Mouse (Mus musculus): ENCODE data around the gene Olfr855.

Olfr855 gene

GRCm38 (mm10) chr9:19582317-19582716 lies at the start of gene Olfr855:
Olfr855 (plus strand) TSS chr9:19582617.
- DNase-seq (ENCODE audit: low read depth in 1 of 2, low spot score in 2 of 2), result no peak

- DNase-seq (ENCODE audit: low read depth in 1 of 2, low spot score in 2 of 2), result no peak
These were observed 41.4 kb upstream of the Olfr855 start, which contains the start of gene Olfr853 for GRCm38 (mm10) chr9:19540976-19541375. Olfr853 (minus strand) TSS chr9:19541076.

GRCm38 (mm10) chr9:19567282-19567681 lies 15.1 kb upstream of the Olfr855 start, which contains the start of gene Olfr854:
Olfr854 (minus strand) TSS chr9:19567382.
- no peak for DNase-seq (ENCODE audit: low read depth in 1 of 2, low spot score in 2 of 2)

- no peak for DNase-seq (ENCODE audit: low read depth in 1 of 2, low spot score in 2 of 2)
These were observed 38.9 kb downstream of the Olfr855 start for GRCm38 (mm10) chr9:19621297-19621696.

- DNase-seq (ENCODE audit: low read depth in 1 of 2, low spot score in 2 of 2), result peak; percentile 84 to 87
These were observed 39.7 kb downstream of the Olfr855 start, which contains the start of gene Zfp317 for GRCm38 (mm10) chr9:19621843-19622822. Zfp317 (plus strand) TSS chr9:19622102.

DNA sequence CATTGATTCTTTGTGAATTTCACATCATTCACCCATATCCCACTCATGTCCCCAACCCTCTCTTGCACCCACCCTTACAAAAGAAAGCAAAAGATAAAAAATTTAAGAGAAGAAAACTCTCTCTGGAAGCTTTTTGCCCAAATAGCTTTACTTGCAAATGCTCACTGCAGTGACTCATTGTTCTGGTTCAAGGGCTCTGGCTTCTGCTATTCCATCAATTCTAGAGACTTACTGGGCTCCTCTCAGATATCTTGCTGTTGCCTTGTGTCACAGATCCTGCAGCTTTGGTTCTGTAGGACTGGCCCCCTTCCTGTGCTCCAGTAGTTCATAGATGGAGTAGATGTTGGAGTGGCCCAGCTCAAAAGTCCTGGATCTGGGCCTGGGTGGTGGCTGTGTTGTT lies 47.2 kb downstream of the Olfr855 start:
- no peak for DNase-seq (ENCODE audit: low read depth in 1 of 2, low spot score in 2 of 2)

Measured in monocyte, adult 2 months (primary cell).